Mouse (Mus musculus): ENCODE data around the gene Galnt18.

DNA sequence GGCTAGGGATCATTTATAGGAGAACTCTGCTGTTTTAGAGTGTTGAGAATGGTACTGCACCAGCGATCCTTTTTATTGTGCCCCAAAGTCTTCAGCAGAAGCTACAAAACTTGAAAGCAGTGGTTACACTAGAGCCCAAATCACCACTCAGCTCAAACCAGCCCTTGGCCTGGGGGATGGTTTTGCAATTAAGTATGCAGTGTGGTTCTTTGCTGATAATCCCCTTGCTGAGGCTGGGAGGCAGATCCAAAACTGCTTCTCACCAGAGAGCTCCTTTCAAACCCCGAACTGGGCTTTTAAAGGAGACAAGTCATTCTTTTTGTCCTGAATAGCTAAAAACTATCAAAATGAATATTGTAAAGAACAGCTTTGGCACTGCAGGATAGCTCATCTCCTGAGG, 346.6 kb downstream of the Galnt18 start:
- TF ChIP-seq CTCF (IDR thresholded peaks at IDR 0.05; ENCODE audit: extremely low read depth, insufficient read length, insufficient replicate concordance, low read depth, low read length), result no peak
- no peak for TF ChIP-seq POLR2A (IDR thresholded peaks at IDR 0.05; ENCODE audit: low read depth, low read length)

Measured in small intestine, adult 2 months (tissue).